Mouse (Mus musculus): ENCODE measurements around the gene Dhx34. TPM values are rescaled to one million over a fixed set of nuclear protein-coding genes. Genes with fewer than 3 reads are reported as not detected.
A peak's percentile ranks its signal among the peaks of the same experiment; 100 is the strongest.
"Not testable (repeated sequence)": the region's sequence is repeated elsewhere in the genome, so short reads cannot be mapped to it uniquely, and the experiment has no call there.

Dhx34 gene
- total and polyA plus RNA-seq, 3 experiments, result 5.8 to 13.6 TPM; not detected in 1

DNA sequence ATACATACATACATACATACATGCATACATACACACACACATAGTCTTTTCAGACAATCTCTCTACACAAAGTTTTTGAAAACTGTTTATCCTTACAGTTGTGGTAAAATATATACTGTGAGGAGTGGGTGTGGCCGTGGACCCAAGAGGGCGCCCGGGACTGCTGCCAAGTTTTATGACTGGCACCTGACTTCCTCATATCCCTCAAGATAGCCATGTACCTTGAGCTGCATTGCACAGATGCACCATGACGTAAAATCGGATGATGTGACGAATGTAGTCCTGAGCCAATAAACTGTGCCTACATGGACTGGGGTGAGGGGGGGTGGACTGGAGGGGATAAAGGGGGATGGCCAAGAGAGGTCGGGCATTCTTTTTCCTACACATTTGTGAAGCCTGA lies 44.8 kb upstream of the Dhx34 start:
- not testable (repeated sequence) for H3K4me3 ChIP-seq (ENCODE audit: control insufficient read depth in 1 of 2, insufficient read depth in 1 of 2, low read depth in 2 of 2, low read length in 2 of 2); H3K79me2 ChIP-seq (ENCODE audit: control insufficient read depth, insufficient read depth, low read length, poor library complexity); H3K27ac ChIP-seq (ENCODE audit: control insufficient read depth, low read depth, low read length); H3K9ac ChIP-seq (ENCODE audit: control insufficient read depth, low read depth, low read length, poor library complexity, severe bottlenecking); H3K9me3 ChIP-seq (replicated peaks; ENCODE audit: insufficient read depth, low read length); H3K27me3 ChIP-seq (ENCODE audit: control insufficient read depth in 1 of 2, insufficient read depth in 2 of 2, low read length in 2 of 2)
- DNase-seq (ENCODE audit: low read depth, low spot score), result peak; percentile 85
- TF ChIP-seq POLR2AphosphoS5 (IDR thresholded peaks at IDR 0.05; ENCODE audit: borderline replicate concordance, low read depth, low read length), result 0 out of 2 replicates have a peak, but pooled peaks have one; percentile 16
- peak; percentile 60; the same call in 1 of the 2 replicates for TF ChIP-seq BHLHE40 (IDR thresholded peaks at IDR 0.05; ENCODE audit: borderline replicate concordance, low read depth, low read length)
- peak; percentile 26 for TF ChIP-seq SIN3A (IDR thresholded peaks at IDR 0.05; ENCODE audit: low read length)
- 0 out of 4 replicates have a peak, but pooled peaks of 1 of the 2 experiments have one; percentile 5 for TF ChIP-seq EP300 (IDR thresholded peaks at IDR 0.05; ENCODE audit: low read depth in 1 of 2, low read length in 2 of 2)
- TF ChIP-seq POLR2AphosphoS2 (IDR thresholded peaks at IDR 0.05; ENCODE audit: low read length), result peak; percentile 46; the same call in 1 of the 2 replicates
- TF ChIP-seq ETS1 (IDR thresholded peaks at IDR 0.05; ENCODE audit: low read depth, low read length), result peak; percentile 51
- 0 out of 2 replicates have a peak, but pooled peaks have one; percentile 22 for TF ChIP-seq USF1 (IDR thresholded peaks at IDR 0.05; ENCODE audit: low read depth, low read length)
- 0 out of 2 replicates have a peak, but pooled peaks have one; percentile 23 for TF ChIP-seq ELF1 (IDR thresholded peaks at IDR 0.05; ENCODE audit: low read depth, low read length)
- 0 out of 2 replicates have a peak, but pooled peaks have one; percentile 21 for TF ChIP-seq MXI1 (IDR thresholded peaks at IDR 0.05; ENCODE audit: low read depth, low read length)
- TF ChIP-seq TBP (IDR thresholded peaks at IDR 0.05; ENCODE audit: low read depth, low read length), result 0 out of 2 replicates have a peak, but pooled peaks have one; percentile 24
- TF ChIP-seq POLR2A (IDR thresholded peaks at IDR 0.05; ENCODE audit: control insufficient read depth in 1 of 2, insufficient read depth in 1 of 2, low read depth in 1 of 2, low read length in 2 of 2, poor library complexity in 1 of 2), result peak in 1 of 2 experiments; percentile 44; a peak in 1 of 4 replicates
- Histone ChIP-seq H3K36me3 (ENCODE audit: control insufficient read depth in 1 of 2, insufficient read depth in 2 of 2, low read length in 2 of 2) (peaks cover 0 to 13% of the 10 kb centered on the region in 2 experiments; a peak in 2 of 4 replicates), H3K4me1 (ENCODE audit: control insufficient read depth in 1 of 2, insufficient read depth in 2 of 2, low read length in 2 of 2) (peaks cover 2 to 15% of the 10 kb centered on the region in 2 experiments; a peak in 3 of 4 replicates)

GRCm38 (mm10) chr7:16265856-16266255 lies 44.0 kb upstream of the Dhx34 start:
- Histone ChIP-seq H3K27ac (ENCODE audit: control insufficient read depth, low read depth, low read length) (no peak overlapping the region), H3K4me1 (ENCODE audit: control insufficient read depth in 1 of 2, insufficient read depth in 2 of 2, low read length in 2 of 2) (peaks cover 2 to 12% of the 10 kb centered on the region in 2 experiments; a peak in 3 of 4 replicates), H3K27me3 (ENCODE audit: control insufficient read depth in 1 of 2, insufficient read depth in 2 of 2, low read length in 2 of 2) (no peaks in the 10 kb centered on the region), H3K9me3 (replicated peaks; ENCODE audit: insufficient read depth, low read length) (no peaks in the 10 kb centered on the region), H3K9ac (ENCODE audit: control insufficient read depth, low read depth, low read length, poor library complexity, severe bottlenecking) (no peak overlapping the region), H3K79me2 (ENCODE audit: control insufficient read depth, insufficient read depth, low read length, poor library complexity) (no peaks in the 10 kb centered on the region), H3K36me3 (ENCODE audit: control insufficient read depth in 1 of 2, insufficient read depth in 2 of 2, low read length in 2 of 2) (peaks cover 0 to 10% of the 10 kb centered on the region in 2 experiments; a peak in 2 of 4 replicates), H3K4me3 (ENCODE audit: control insufficient read depth in 1 of 2, insufficient read depth in 1 of 2, low read depth in 2 of 2, low read length in 2 of 2) (no peak overlapping the region)
- DNase-seq (ENCODE audit: low read depth, low spot score), result no peak
- TF ChIP-seq GATA1 (IDR thresholded peaks at IDR 0.05; ENCODE audit: low read depth, low read length), result no peak
- no peak for TF ChIP-seq POLR2A (IDR thresholded peaks at IDR 0.05; ENCODE audit: control insufficient read depth in 1 of 2, insufficient read depth in 1 of 2, low read depth in 1 of 2, low read length in 2 of 2, poor library complexity in 1 of 2)
- no peak for TF ChIP-seq ZNF384 (IDR thresholded peaks at IDR 0.05; ENCODE audit: low read depth, low read length)
- TF ChIP-seq NELFE (IDR thresholded peaks at IDR 0.05; ENCODE audit: low read depth, low read length), result no peak
- no peak for TF ChIP-seq MYC (IDR thresholded peaks at IDR 0.05; ENCODE audit: low read depth, low read length)
- TF ChIP-seq EP300 (IDR thresholded peaks at IDR 0.05; ENCODE audit: low read depth in 1 of 2, low read length in 2 of 2), result no peak
- TF ChIP-seq USF1 (IDR thresholded peaks at IDR 0.05; ENCODE audit: low read depth, low read length), result no peak
- no peak for TF ChIP-seq SIN3A (IDR thresholded peaks at IDR 0.05; ENCODE audit: low read length)
- TF ChIP-seq MAZ (IDR thresholded peaks at IDR 0.05; ENCODE audit: low read depth, low read length), result no peak
- TF ChIP-seq TBP (IDR thresholded peaks at IDR 0.05; ENCODE audit: low read depth, low read length), result no peak
- no peak for TF ChIP-seq POLR2AphosphoS5 (IDR thresholded peaks at IDR 0.05; ENCODE audit: borderline replicate concordance, low read depth, low read length)
- no peak for TF ChIP-seq TAL1 (IDR thresholded peaks at IDR 0.05; ENCODE audit: low read length)
- TF ChIP-seq TCF12 (IDR thresholded peaks at IDR 0.05; ENCODE audit: low read depth, low read length), result no peak
- TF ChIP-seq NRF1 (IDR thresholded peaks at IDR 0.05; ENCODE audit: insufficient read depth, low read depth, low read length, poor library complexity, severe bottlenecking), result no peak
- no peak for TF ChIP-seq ETS1 (IDR thresholded peaks at IDR 0.05; ENCODE audit: low read depth, low read length)
- TF ChIP-seq ZMIZ1 (IDR thresholded peaks at IDR 0.05; ENCODE audit: low read depth, low read length), result no peak
- TF ChIP-seq RAD21 (IDR thresholded peaks at IDR 0.05; ENCODE audit: low read depth, low read length), result no peak

Data from MEL (cell line).